Mouse (Mus musculus) ES-Bruce4 (cell line): Measurements from ENCODE around the gene Tia1. TPM values are rescaled to one million over a fixed set of nuclear protein-coding genes. Genes with fewer than 3 reads are reported as not detected.

Experiments used
- H3K27ac ChIP-seq: 2 replicates; pipeline ENCODE4 v1.5.1; 2012; ENCODE audit warnings: low read length, inconsistent platforms; ENCODE audit not compliant: insufficient read depth
- H3K27me3 ChIP-seq: 2 replicates; pipeline ENCODE4 v1.6.1; 2012; ENCODE audit warnings: mild to moderate bottlenecking, low read length, inconsistent platforms; ENCODE audit not compliant: control insufficient read depth, poor library complexity, insufficient read depth, severe bottlenecking
- H3K36me3 ChIP-seq: 2 replicates; pipeline ENCODE4 v1.6.1; 2012; ENCODE audit warnings: inconsistent platforms, mild to moderate bottlenecking, low read length, moderate library complexity; ENCODE audit not compliant: control insufficient read depth, poor library complexity, insufficient read depth, severe bottlenecking
- H3K4me1 ChIP-seq: one replicate; pipeline ENCODE4 v1.8.1; 2011; ENCODE audit warnings: low read length; ENCODE audit not compliant: control insufficient read depth, insufficient read depth
- H3K4me3 ChIP-seq: 2 replicates; pipeline ENCODE4 v1.5.1; 2011; ENCODE audit warnings: low read depth, mild to moderate bottlenecking, low read length
- H3K9ac ChIP-seq: 2 replicates; pipeline ENCODE4 v1.6.1; 2012; ENCODE audit warnings: low read depth, mild to moderate bottlenecking, inconsistent platforms; ENCODE audit not compliant: poor library complexity, severe bottlenecking
- H3K9me3 ChIP-seq: replicated peaks from 2 replicates; pipeline ENCODE4 v1.6.1; 2012; ENCODE audit warnings: mild to moderate bottlenecking, low read length, inconsistent platforms; ENCODE audit not compliant: control insufficient read depth, poor library complexity, insufficient read depth, severe bottlenecking
- CTCF ChIP-seq: IDR thresholded peaks from one replicate; pipeline ENCODE4 v1.8.1; 2011; ENCODE audit warnings: low read depth, low read length
- EP300 ChIP-seq: IDR thresholded peaks from 2 replicates; pipeline ENCODE4 v1.6.1; 2011; ENCODE audit warnings: low read depth, low read length; ENCODE audit not compliant: insufficient read depth
- POLR2A ChIP-seq: IDR thresholded peaks from one replicate; pipeline ENCODE4 v1.8.1; 2011; ENCODE audit warnings: low read length; ENCODE audit not compliant: insufficient read depth
- polyA plus RNA-seq: library from polyadenylated mRNA; stranded (reverse); fragments of >200 nt; gene quantifications from 2 replicates; pipeline ENCODE4 v1.2.4, GENCODE M21; 2011; ENCODE audit warnings: low read depth; ENCODE audit not compliant: missing spikeins, insufficient read depth, insufficient read length

Gene Tia1
- polyA plus RNA-seq, 1 experiment = 79.7 TPM

GRCm38 (mm10) chr6:86476931-86477330 is 72.9 kb downstream of the Tia1 start:
- no peak overlapping the region for H3K27ac ChIP-seq
- no peaks in the 10 kb centered on the region for H3K9me3 ChIP-seq
- H3K9ac ChIP-seq = no peak overlapping the region
- no peaks in the 10 kb centered on the region for H3K4me1 ChIP-seq
- TF ChIP-seq CTCF (no peak), EP300 (no peak), POLR2A (no peak)
- no peak overlapping the region for H3K4me3 ChIP-seq
- no peaks in the 10 kb centered on the region for H3K36me3 ChIP-seq
- H3K27me3 ChIP-seq = no peaks in the 10 kb centered on the region

- no peaks in the 10 kb centered on the region for H3K9me3 ChIP-seq
- H3K27ac ChIP-seq = no peak overlapping the region
- H3K27me3 ChIP-seq = no peaks in the 10 kb centered on the region
- H3K4me3 ChIP-seq = no peak overlapping the region
- H3K36me3 ChIP-seq = no peaks in the 10 kb centered on the region
- H3K4me1 ChIP-seq = no peaks in the 10 kb centered on the region
- no peak overlapping the region for H3K9ac ChIP-seq
- TF ChIP-seq EP300 (no peak), CTCF (no peak), POLR2A (no peak)
Observed at GRCm38 (mm10) chr6:86479311-86479710, 75.3 kb downstream of the Tia1 start.

GRCm38 (mm10) chr6:86479816-86480188 is 75.8 kb downstream of the Tia1 start:
- no peak for TF ChIP-seq POLR2A
- TF ChIP-seq CTCF = no peak
- TF ChIP-seq EP300 = no peak
- Histone ChIP-seq H3K4me3 (no peak overlapping the region), H3K27me3 (no peaks in the 10 kb centered on the region), H3K9me3 (no peaks in the 10 kb centered on the region), H3K36me3 (no peaks in the 10 kb centered on the region), H3K27ac (no peak overlapping the region), H3K4me1 (no peaks in the 10 kb centered on the region), H3K9ac (no peak overlapping the region)

- H3K36me3 ChIP-seq = no peaks in the 10 kb centered on the region
- no peak overlapping the region for H3K4me3 ChIP-seq
- H3K27ac ChIP-seq = no peak overlapping the region
- H3K4me1 ChIP-seq = no peaks in the 10 kb centered on the region
- no peaks in the 10 kb centered on the region for H3K9me3 ChIP-seq
- TF ChIP-seq EP300 (no peak), CTCF (no peak), POLR2A (no peak)
- H3K27me3 ChIP-seq = no peaks in the 10 kb centered on the region
- no peak overlapping the region for H3K9ac ChIP-seq
Observed at GRCm38 (mm10) chr6:86480189-86480831, 76.3 kb downstream of the Tia1 start.

- Histone ChIP-seq H3K9me3 (no peaks in the 10 kb centered on the region), H3K27ac (no peak overlapping the region), H3K4me1 (no peaks in the 10 kb centered on the region), H3K27me3 (no peaks in the 10 kb centered on the region), H3K9ac (no peak overlapping the region), H3K36me3 (no peaks in the 10 kb centered on the region), H3K4me3 (no peak overlapping the region)
- no peak for TF ChIP-seq POLR2A
- no peak for TF ChIP-seq EP300
- no peak for TF ChIP-seq CTCF
Observed at GRCm38 (mm10) chr6:86481871-86482270, 77.9 kb downstream of the Tia1 start.

Other genes with a start within 250 kb of the Tia1 start
- gene Tgfa, start 209.0 kb upstream of the Tia1 start, polyA plus RNA-seq = 6.3 and 7.4 TPM in 2 replicates
- gene Fam136a, start 38.6 kb upstream of the Tia1 start, polyA plus RNA-seq = 54.2 and 56.0 TPM in 2 replicates
- 201 and 274 TPM in 2 replicates for gene Snrpg, start 32.9 kb upstream of the Tia1 start, polyA plus RNA-seq
- 50.1 and 51.7 TPM in 2 replicates for gene Pcyox1, start 7.1 kb upstream of the Tia1 start, polyA plus RNA-seq
- not detected in 2 replicates for gene Gm44790, start 22.4 kb downstream of the Tia1 start, polyA plus RNA-seq
- gene C87436, start 34.2 kb downstream of the Tia1 start, polyA plus RNA-seq = 12.6 and 13.6 TPM in 2 replicates
- gene Pcbp1, start 122.1 kb downstream of the Tia1 start, polyA plus RNA-seq = 328 and 331 TPM in 2 replicates
- gene Asprv1, start 223.9 kb downstream of the Tia1 start, polyA plus RNA-seq = 0.43 and 0.64 TPM in 2 replicates